Mouse (Mus musculus) stomach, postnatal 0 days (tissue): ENCODE measurements around the gene Dck.

ENCODE experiments used
- CTCF ChIP-seq: IDR thresholded peaks from 2 replicates; pipeline ENCODE4 v1.5.1; 2016; ENCODE audit warnings: antibody characterized with exemption, low read depth, mild to moderate bottlenecking, moderate library complexity
- EP300 ChIP-seq: optimal IDR thresholded peaks from 2 replicates; pipeline ENCODE3; 2016; ENCODE audit warnings: antibody characterized with exemption

DNA sequence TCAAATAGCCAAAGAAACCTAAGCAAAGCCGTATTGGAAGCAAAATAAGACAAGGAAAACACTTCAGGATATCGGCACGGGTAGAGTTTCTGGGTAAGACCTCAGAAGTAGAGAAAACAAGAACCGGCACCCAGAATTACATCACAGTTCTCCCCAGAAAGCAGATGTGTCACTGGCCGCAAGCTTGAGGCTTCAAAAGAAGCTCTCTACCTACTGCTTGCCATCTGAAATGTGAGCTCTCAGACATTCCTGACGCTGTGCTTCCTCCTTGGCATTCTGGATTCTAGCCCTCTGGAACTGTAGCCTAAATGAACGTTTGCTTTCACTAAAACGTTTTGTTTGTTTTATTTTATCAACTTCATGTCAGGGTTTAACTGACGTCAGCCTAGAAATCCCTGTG is 25.9 kb downstream of the Dck start:
- TF ChIP-seq CTCF: no peak
- no peak for TF ChIP-seq EP300
